11 mouse cellular contexts compared by ENCODE assay signal in the genomic region with DNA sequence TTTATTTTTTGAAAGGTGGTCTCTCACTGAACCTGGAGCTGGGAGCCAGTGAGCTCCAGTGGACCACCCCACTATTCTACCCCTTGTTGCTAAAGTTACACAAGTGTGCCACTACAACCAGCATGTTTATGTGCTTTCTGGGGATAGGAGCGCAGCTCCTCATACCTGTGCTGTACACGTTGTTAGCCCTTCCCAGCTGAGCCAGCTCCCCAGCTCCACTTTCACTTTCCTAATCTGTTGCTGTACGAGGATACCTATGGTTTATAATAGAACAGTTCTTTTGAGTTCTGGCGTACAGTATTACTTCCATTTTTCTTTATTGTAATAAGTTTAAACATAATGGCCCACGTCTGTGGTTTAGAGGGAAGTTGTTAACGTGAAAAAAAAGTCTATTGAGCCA. TPM values are rescaled to one million over a fixed set of nuclear protein-coding genes. Genes with fewer than 3 reads are reported as not detected.
DNase-seq lines count a peak whose midpoint lies in the region; ATAC-seq and TF ChIP-seq lines count a peak whose summit lies in the region.
"Had no signal": no experiment of that assay in that cellular context is flagged by ENCODE, and none has a peak within 500 bp of the region (broad histone marks: within the 10 kb centered on the region; RNA-seq: fewer than 3 reads in every experiment).

No protein-coding gene starts in this region.

- H3K4me3 ChIP-seq in hindbrain, embryonic 13.5 days = no peak overlapping the region
- no peak overlapping the region for H3K4me3 ChIP-seq in hindbrain, postnatal 0 days (ENCODE audit: low read length)
- H3K4me3 ChIP-seq: hindbrain, embryonic 15.5 days; midbrain, embryonic 12.5 days had no signal

- no peaks in the 10 kb centered on the region for H3K27me3 ChIP-seq in hindbrain, embryonic 13.5 days
- H3K27me3 ChIP-seq in hindbrain, postnatal 0 days (ENCODE audit: insufficient read depth, low read length) = no peaks in the 10 kb centered on the region
- H3K27me3 ChIP-seq: hindbrain, embryonic 15.5 days; midbrain, embryonic 12.5 days had no signal

- H3K4me1 ChIP-seq in hindbrain, embryonic 13.5 days (replicated peaks) = peaks cover 3% of the 10 kb centered on the region; the same call in 1 of the 2 replicates
- H3K4me1 ChIP-seq in hindbrain, postnatal 0 days (ENCODE audit: insufficient read depth, low read length) = no peaks in the 10 kb centered on the region
- H3K4me1 ChIP-seq: midbrain, embryonic 12.5 days had no signal

- H3K4me2 ChIP-seq in hindbrain, embryonic 13.5 days = no peak overlapping the region
- no peak overlapping the region for H3K4me2 ChIP-seq in hindbrain, postnatal 0 days (ENCODE audit: low read depth, low read length)
- H3K4me2 ChIP-seq: hindbrain, embryonic 15.5 days; midbrain, embryonic 12.5 days had no signal

- H3K9me3 ChIP-seq in hindbrain, embryonic 13.5 days = peaks cover 4% of the 10 kb centered on the region; the same call in 1 of the 2 replicates
- no peaks in the 10 kb centered on the region for H3K9me3 ChIP-seq in hindbrain, postnatal 0 days (ENCODE audit: low read length)
- H3K9me3 ChIP-seq: hindbrain, embryonic 15.5 days had no signal

- no peak for TF ChIP-seq CTCF in hindbrain, postnatal 0 days (IDR thresholded peaks at IDR 0.05; ENCODE audit: low read depth)

- peaks cover 21% of the 10 kb centered on the region for H3K36me3 ChIP-seq in hindbrain, embryonic 13.5 days
- peaks cover 8% of the 10 kb centered on the region; the same call in 1 of the 2 replicates for H3K36me3 ChIP-seq in hindbrain, postnatal 0 days (ENCODE audit: insufficient read depth, low read length)

- H3K27ac ChIP-seq in hindbrain, embryonic 13.5 days = peak overlapping the region; percentile 23; the same call in 1 of the 2 replicates
- H3K27ac ChIP-seq in hindbrain, postnatal 0 days = no peak overlapping the region
- H3K27ac ChIP-seq: hindbrain, embryonic 15.5 days; midbrain, embryonic 12.5 days had no signal

- ATAC-seq in hindbrain, embryonic 13.5 days (ENCODE audit: low FRiP score) = no peak
- ATAC-seq in hindbrain, postnatal 0 days = no peak
- peak; percentile 40; the same call in 1 of the 2 replicates for ATAC-seq in megakaryocyte, adult 5-6 weeks (ENCODE audit: poor library complexity, severe bottlenecking)
- ATAC-seq: forebrain, postnatal 0 days had no signal

- 88% methylated on average over 6 of the region's 6 CpGs for WGBS in hindbrain, embryonic 13.5 days
- 84% methylated on average over 6 of the region's 6 CpGs for WGBS in hindbrain, postnatal 0 days

- H3K9ac ChIP-seq in hindbrain, embryonic 13.5 days = no peak overlapping the region
- H3K9ac ChIP-seq in hindbrain, postnatal 0 days (replicated peaks; ENCODE audit: low read length) = no peak overlapping the region
- H3K9ac ChIP-seq: forebrain, postnatal 0 days; hindbrain, embryonic 15.5 days; midbrain, embryonic 12.5 days had no signal

- DNase-seq in hindbrain, postnatal 0 days (ENCODE audit: low spot score) = no peak
- peak; percentile 34 for DNase-seq in CD4-positive helper T cell, adult 2 months (ENCODE audit: low read depth, low spot score)
- peak; percentile 12 for DNase-seq in T-cell, adult 2 months (ENCODE audit: low spot score)
- DNase-seq in urinary bladder, postnatal 4 days (ENCODE audit: low spot score in 2 of 2) = no peak
- DNase-seq in cerebellum, adult 11 months = no peak
- DNase-seq: cerebellum, postnatal 10 days; forebrain, postnatal 0 days had no signal

RNA-seq across cellular contexts. Expression of a gene that starts 25.5 kb away (rescaled TPM):
- polyA plus RNA-seq in hindbrain, embryonic 13.5 days (2015; fragmentation: Nextera tagmentation; extraction: Ambion mirVana) = 5.4 and 6.6 TPM in 2 replicates
- 27.9 and 34.2 TPM in 2 replicates for total RNA-seq in hindbrain, postnatal 0 days (2014; rRNA removed)
- 4.9 and 5.0 TPM in 2 replicates for polyA plus RNA-seq in hindbrain, postnatal 0 days (2015; fragmentation: Nextera tagmentation; extraction: Ambion mirVana)
- 85.6 and 92.6 TPM in 2 replicates for total RNA-seq in megakaryocyte, adult 5-6 weeks (2015)
- 44.9 and 53.4 TPM in 2 replicates for total RNA-seq in megakaryocyte, adult 5-6 weeks (2017)

Comparison
In these comparisons a context has a peak if more than half of its experiments do, and no peak if none do; other contexts are left out.
1. DNase-seq: peak in CD4-positive helper T cell, adult 2 months (single experiment) and T-cell, adult 2 months (single experiment); none in hindbrain, postnatal 0 days (single experiment), urinary bladder, postnatal 4 days (0 of 2) and cerebellum, adult 11 months (single experiment).